Mouse (Mus musculus): Measurements from ENCODE around the gene Aunip. TPM values are rescaled to one million over a fixed set of nuclear protein-coding genes. Genes with fewer than 3 reads are reported as not detected.

The Aunip gene
- polyA plus RNA-seq, 1 experiment from 2014 or later: 10.7 TPM

- H3K27ac ChIP-seq (ENCODE audit: low read depth): peak overlapping the region; percentile 36; the same call in 1 of the 2 replicates
- no peak for TF ChIP-seq CTCF (IDR thresholded peaks at IDR 0.05; ENCODE audit: low read depth)
- no peaks in the 10 kb centered on the region for H3K27me3 ChIP-seq (ENCODE audit: insufficient read depth, low read length)
- WGBS: 78% methylated on average over 11 of the region's 11 CpGs
- peaks cover 4% of the 10 kb centered on the region; the same call in 1 of the 2 replicates for H3K36me3 ChIP-seq (ENCODE audit: insufficient read depth)
- H3K4me2 ChIP-seq: peak overlapping the region; percentile 23; the same call in 1 of the 2 replicates
- no peak overlapping the region for H3K4me3 ChIP-seq (ENCODE audit: low read depth, low read length)
- no peaks in the 10 kb centered on the region for H3K9me3 ChIP-seq (ENCODE audit: low read depth, low read length)
- DNase-seq (no peak), ATAC-seq (ENCODE audit: insufficient read depth) (no peak)
- peak overlapping the region; percentile 11; the same call in 1 of the 2 replicates for H3K9ac ChIP-seq
- peaks cover 6% of the 10 kb centered on the region; the same call in 1 of the 2 replicates for H3K4me1 ChIP-seq (ENCODE audit: insufficient read depth)
Measured at GRCm38 (mm10) chr4:134514309-134514930, 3.6 kb downstream of the Aunip start.

DNA sequence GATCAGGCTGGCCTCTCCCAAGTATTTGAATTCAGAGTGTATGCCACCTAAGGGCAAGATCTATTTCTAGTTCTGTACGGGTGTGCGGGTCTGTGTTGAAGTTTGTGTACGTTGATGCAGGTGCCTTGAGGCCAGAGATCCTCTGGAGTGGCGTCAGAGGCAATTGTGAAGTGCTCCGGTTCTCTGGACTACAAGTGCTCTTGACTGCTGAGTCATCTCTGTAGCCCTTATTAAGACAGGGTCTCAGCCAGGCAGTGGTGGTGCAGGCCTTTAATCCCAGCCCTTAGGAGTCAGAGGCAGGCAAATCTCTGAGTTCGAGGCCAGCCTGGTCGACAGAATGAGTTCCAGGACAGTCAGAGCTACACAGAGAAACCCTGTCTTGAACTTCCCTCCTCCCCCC lies 4.8 kb downstream of the Aunip start:
- H3K27me3 ChIP-seq (ENCODE audit: insufficient read depth, low read length): no peaks in the 10 kb centered on the region
- TF ChIP-seq CTCF (IDR thresholded peaks at IDR 0.05; ENCODE audit: low read depth): no peak
- peaks cover 8% of the 10 kb centered on the region for H3K36me3 ChIP-seq (ENCODE audit: insufficient read depth)
- DNase-seq (no peak), ATAC-seq (ENCODE audit: insufficient read depth) (no peak)
- H3K9me3 ChIP-seq (ENCODE audit: low read depth, low read length): no peaks in the 10 kb centered on the region
- 57% methylated on average over 7 of the region's 7 CpGs for WGBS
- H3K4me2 ChIP-seq: no peak overlapping the region
- peaks cover 6% of the 10 kb centered on the region; the same call in 1 of the 2 replicates for H3K4me1 ChIP-seq (ENCODE audit: insufficient read depth)
- H3K9ac ChIP-seq: no peak overlapping the region
- H3K27ac ChIP-seq (ENCODE audit: low read depth): no peak overlapping the region
- H3K4me3 ChIP-seq (ENCODE audit: low read depth, low read length): no peak overlapping the region

DNA sequence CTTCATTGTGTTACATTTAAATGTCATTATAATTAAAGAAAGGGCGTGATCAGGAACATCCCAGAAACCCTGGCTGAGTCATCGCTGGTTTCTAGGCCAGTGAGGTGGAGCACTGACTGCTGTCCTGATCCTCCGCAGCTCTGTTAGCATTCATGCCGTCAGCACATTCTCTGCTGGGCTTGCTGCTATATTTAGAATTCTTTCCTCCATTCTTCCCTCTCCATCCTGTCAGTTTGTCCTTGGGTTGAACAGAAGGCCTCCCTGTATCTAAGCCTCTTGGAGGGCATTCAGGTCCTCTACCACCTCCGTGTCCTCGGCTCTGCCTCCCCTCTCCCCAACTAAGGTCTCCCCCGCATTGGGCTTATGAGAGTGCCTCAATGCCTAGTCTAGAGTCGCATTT lies 6.2 kb downstream of the Aunip start:
- Histone ChIP-seq H3K9me3 (ENCODE audit: low read depth, low read length) (no peaks in the 10 kb centered on the region), H3K27ac (ENCODE audit: low read depth) (peak overlapping the region; percentile 44; the same call in 1 of the 2 replicates), H3K36me3 (ENCODE audit: insufficient read depth) (peaks cover 15% of the 10 kb centered on the region), H3K4me1 (ENCODE audit: insufficient read depth) (peaks cover 6% of the 10 kb centered on the region; the same call in 1 of the 2 replicates), H3K4me3 (ENCODE audit: low read depth, low read length) (no peak overlapping the region), H3K4me2 (no peak overlapping the region), H3K9ac (no peak overlapping the region), H3K27me3 (ENCODE audit: insufficient read depth, low read length) (no peaks in the 10 kb centered on the region)
- no peak for TF ChIP-seq CTCF (IDR thresholded peaks at IDR 0.05; ENCODE audit: low read depth)
- DNase-seq (no peak), ATAC-seq (ENCODE audit: insufficient read depth) (no peak)
- 64% methylated on average over 8 of the region's 8 CpGs for whole genome bisulfite sequencing

GRCm38 (mm10) chr4:134517719-134518118 lies 6.9 kb downstream of the Aunip start:
- Histone ChIP-seq H3K9ac (no peak overlapping the region), H3K27me3 (ENCODE audit: insufficient read depth, low read length) (no peaks in the 10 kb centered on the region), H3K4me1 (ENCODE audit: insufficient read depth) (peaks cover 6% of the 10 kb centered on the region; the same call in 1 of the 2 replicates), H3K36me3 (ENCODE audit: insufficient read depth) (peaks cover 17% of the 10 kb centered on the region), H3K27ac (ENCODE audit: low read depth) (no peak overlapping the region; the same call in 1 of the 2 replicates), H3K4me2 (no peak overlapping the region), H3K9me3 (ENCODE audit: low read depth, low read length) (no peaks in the 10 kb centered on the region), H3K4me3 (ENCODE audit: low read depth, low read length) (no peak overlapping the region)
- DNase-seq: no peak
- TF ChIP-seq CTCF (IDR thresholded peaks at IDR 0.05; ENCODE audit: low read depth): no peak
- WGBS: 86% methylated on average over 10 of the region's 10 CpGs
- no peak for ATAC-seq (ENCODE audit: insufficient read depth)

DNA sequence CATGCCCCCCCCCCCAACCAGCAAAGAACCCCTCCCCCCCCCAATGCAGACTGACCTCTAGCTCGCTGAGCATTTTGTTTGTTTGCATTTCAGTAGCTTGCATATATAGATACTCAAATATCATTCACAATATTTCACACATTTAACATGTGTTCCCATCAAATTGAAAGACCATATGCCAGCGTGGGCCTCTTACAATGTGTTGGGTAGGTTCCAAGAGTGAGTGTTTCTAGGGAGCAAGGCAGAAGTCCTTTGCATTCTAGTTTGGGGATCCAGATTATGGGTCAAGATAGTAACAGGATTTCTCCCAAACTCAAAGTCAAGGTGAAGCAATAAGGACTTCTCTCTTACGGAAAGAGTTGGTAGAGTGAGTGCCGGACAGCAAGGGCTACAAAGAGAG lies 7.7 kb downstream of the Aunip start:
- ATAC-seq (ENCODE audit: insufficient read depth): no peak
- no peak overlapping the region for H3K4me3 ChIP-seq (ENCODE audit: low read depth, low read length)
- H3K36me3 ChIP-seq (ENCODE audit: insufficient read depth): peaks cover 26% of the 10 kb centered on the region
- no peak for TF ChIP-seq CTCF (IDR thresholded peaks at IDR 0.05; ENCODE audit: low read depth)
- WGBS: 88% methylated on average over 4 of the region's 4 CpGs
- no peak overlapping the region for H3K9ac ChIP-seq
- H3K27me3 ChIP-seq (ENCODE audit: insufficient read depth, low read length): no peaks in the 10 kb centered on the region
- no peak for DNase-seq
- H3K4me1 ChIP-seq (ENCODE audit: insufficient read depth): peaks cover 3% of the 10 kb centered on the region; the same call in 1 of the 2 replicates
- H3K4me2 ChIP-seq: no peak overlapping the region
- no peak overlapping the region for H3K27ac ChIP-seq (ENCODE audit: low read depth)
- no peaks in the 10 kb centered on the region for H3K9me3 ChIP-seq (ENCODE audit: low read depth, low read length)

DNA sequence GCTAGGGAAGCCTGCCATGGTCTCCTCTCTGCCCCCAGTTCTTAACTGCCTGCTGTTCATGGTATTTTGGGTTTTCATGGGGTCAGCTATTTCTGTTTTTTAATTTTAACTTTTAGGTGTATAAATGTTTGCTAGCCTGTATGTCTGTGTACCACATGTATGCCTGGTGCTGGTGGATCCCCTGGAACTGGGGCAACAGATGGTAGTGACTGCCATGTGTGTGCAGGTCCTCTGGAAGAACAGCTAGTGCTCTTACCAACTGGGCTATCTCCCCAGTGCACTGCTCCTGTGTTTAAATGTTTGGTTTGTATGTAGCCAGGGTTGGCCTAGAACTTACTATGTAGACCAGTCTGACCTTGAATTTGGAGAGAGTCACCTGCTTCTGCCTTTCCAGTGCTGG lies 8.5 kb downstream of the Aunip start:
- Histone ChIP-seq H3K4me3 (ENCODE audit: low read depth, low read length) (no peak overlapping the region), H3K4me2 (no peak overlapping the region), H3K27ac (ENCODE audit: low read depth) (no peak overlapping the region), H3K9ac (no peak overlapping the region), H3K36me3 (ENCODE audit: insufficient read depth) (peaks cover 31% of the 10 kb centered on the region), H3K27me3 (ENCODE audit: insufficient read depth, low read length) (no peaks in the 10 kb centered on the region), H3K4me1 (ENCODE audit: insufficient read depth) (peaks cover 3% of the 10 kb centered on the region; the same call in 1 of the 2 replicates), H3K9me3 (ENCODE audit: low read depth, low read length) (no peaks in the 10 kb centered on the region)
- TF ChIP-seq CTCF (IDR thresholded peaks at IDR 0.05; ENCODE audit: low read depth): no peak
- no peak for ATAC-seq (ENCODE audit: insufficient read depth)
- DNase-seq: no peak

- no peaks in the 10 kb centered on the region for H3K9me3 ChIP-seq (ENCODE audit: low read depth, low read length)
- peaks cover 68% of the 10 kb centered on the region for H3K36me3 ChIP-seq (ENCODE audit: insufficient read depth)
- no peak for ATAC-seq (ENCODE audit: insufficient read depth)
- 83% methylated on average over 4 of the region's 4 CpGs for WGBS
- no peak overlapping the region for H3K4me2 ChIP-seq
- H3K27me3 ChIP-seq (ENCODE audit: insufficient read depth, low read length): no peaks in the 10 kb centered on the region
- no peak overlapping the region for H3K27ac ChIP-seq (ENCODE audit: low read depth)
- no peak overlapping the region for H3K9ac ChIP-seq
- TF ChIP-seq CTCF (IDR thresholded peaks at IDR 0.05; ENCODE audit: low read depth): no peak
- H3K4me1 ChIP-seq (ENCODE audit: insufficient read depth): no peaks in the 10 kb centered on the region; the same call in 1 of the 2 replicates
- H3K4me3 ChIP-seq (ENCODE audit: low read depth, low read length): no peak overlapping the region
- DNase-seq: no peak
Measured at GRCm38 (mm10) chr4:134523447-134523846, 12.6 kb downstream of the Aunip start.

Measured in lung, embryonic 14.5 days (tissue).